Mouse (Mus musculus) kidney, adult 2 months (tissue): ENCODE measurements around the gene Nmb.

ENCODE experiments used
- CTCF ChIP-seq: fragments of 200-500 bp; conservative IDR thresholded peaks from 2 replicates; pipeline ENCODE4 v1.5.1; 2011; ENCODE audit warnings: low read depth, mild to moderate bottlenecking, control low read depth, low read length, moderate library complexity, mixed read lengths; ENCODE audit not compliant: insufficient read depth, insufficient read length
- POLR2A ChIP-seq: fragments of 200-500 bp; IDR thresholded peaks from one replicate; pipeline ENCODE4 v1.6.1; 2011; ENCODE audit warnings: low read depth, low read length, control low read depth

DNA sequence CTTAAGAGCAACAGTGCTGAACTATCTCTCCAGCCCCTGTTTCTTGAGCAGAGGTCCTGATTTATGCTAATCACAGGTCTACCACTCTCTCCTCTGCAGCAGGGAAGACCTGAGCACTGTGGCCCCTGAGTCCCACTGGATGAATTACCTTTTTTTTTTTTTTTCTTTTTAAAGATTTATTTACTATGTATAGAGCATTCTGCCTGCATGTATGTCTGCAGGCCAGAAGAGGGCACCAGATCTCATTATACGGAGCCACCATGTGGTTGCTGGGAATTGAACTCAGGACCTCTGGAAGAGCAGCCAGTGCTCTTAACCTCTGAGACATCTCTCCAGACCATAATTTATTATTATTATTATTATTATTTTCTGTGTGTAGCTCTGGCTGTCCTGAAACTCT is 19.2 kb downstream of the Nmb start:
- TF ChIP-seq CTCF (peak; percentile 37), POLR2A (no peak)
